Mouse (Mus musculus) stomach, postnatal 0 days (tissue): ENCODE data around the gene Nap1l1.

Experiments used
- CTCF ChIP-seq: IDR thresholded peaks from 2 replicates; pipeline ENCODE4 v1.5.1; 2016; ENCODE audit warnings: antibody characterized with exemption, low read depth, mild to moderate bottlenecking, moderate library complexity
- EP300 ChIP-seq: optimal IDR thresholded peaks from 2 replicates; pipeline ENCODE3; 2016; ENCODE audit warnings: antibody characterized with exemption

GRCm38 (mm10) chr10:111530398-111530797 lies 57.4 kb downstream of the Nap1l1 start:
- TF ChIP-seq CTCF (no peak), EP300 (no peak)
